Mouse (Mus musculus) heart, adult 8-10 months (tissue): Measurements from ENCODE around the gene Mmrn1. TPM values are rescaled to one million over a fixed set of nuclear protein-coding genes. Genes with fewer than 3 reads are reported as not detected.
"Not testable (repeated sequence)": the region's sequence is repeated elsewhere in the genome, so short reads cannot be mapped to it uniquely, and the experiment has no call there.

Source experiments
- DNase-seq: peaks from one replicate; pipeline ENCODE4 v3.0.0; 2022; ENCODE audit warnings: low spot score
- total RNA-seq, 4 experiments: library from RNA; stranded (reverse); gene quantifications; 2 replicates each; pipeline ENCODE4 v1.2.4; 2022

Gene Mmrn1
- 1 to 10 TPM; 5.9 to 6.8 (median 6.2) TPM for total RNA-seq

DNA sequence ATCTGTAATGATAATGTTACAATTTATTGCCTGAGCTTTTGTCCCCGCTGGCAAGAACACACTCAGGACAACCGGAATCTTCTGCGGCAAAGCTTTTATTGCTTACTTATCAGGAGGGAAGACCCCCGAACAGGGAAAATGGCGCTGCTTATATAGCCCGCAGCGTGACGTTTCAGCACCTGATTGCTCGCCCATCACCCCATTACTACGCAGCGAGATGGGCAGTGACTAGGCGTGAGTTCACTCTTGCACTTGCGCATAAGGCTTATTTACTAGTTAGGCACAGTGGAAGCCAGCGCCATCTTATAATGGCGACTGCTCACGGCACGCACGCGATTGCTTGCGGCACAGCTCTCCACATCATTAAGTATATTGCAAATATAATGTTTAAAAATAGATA lies at the start of gene Mmrn1:
Gene Mmrn1, plus strand, starts transcription at position 301 of the 400 bp plus-strand sequence.
- DNase-seq, result not testable (repeated sequence)

DNA sequence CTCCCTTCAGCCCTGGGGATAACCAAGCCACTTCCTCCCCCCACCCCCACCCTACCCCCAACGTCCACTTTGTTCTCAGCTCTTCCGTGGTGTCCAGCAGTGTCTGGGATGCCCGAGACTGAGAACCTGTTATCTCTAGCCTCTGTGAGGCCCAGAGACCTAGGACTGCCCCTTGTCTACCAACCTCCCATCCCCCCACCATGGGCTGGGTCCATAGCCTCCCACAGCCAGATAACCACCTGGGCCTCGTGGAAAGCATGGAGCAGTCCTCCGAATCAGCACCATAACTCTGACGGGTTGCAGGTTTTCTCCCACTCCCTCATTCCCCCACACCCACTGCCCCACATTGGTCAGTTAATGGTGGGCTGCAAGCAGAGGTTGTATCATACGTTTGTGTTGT lies 44.4 kb upstream of the Mmrn1 start:
- no peak for DNase-seq

DNA sequence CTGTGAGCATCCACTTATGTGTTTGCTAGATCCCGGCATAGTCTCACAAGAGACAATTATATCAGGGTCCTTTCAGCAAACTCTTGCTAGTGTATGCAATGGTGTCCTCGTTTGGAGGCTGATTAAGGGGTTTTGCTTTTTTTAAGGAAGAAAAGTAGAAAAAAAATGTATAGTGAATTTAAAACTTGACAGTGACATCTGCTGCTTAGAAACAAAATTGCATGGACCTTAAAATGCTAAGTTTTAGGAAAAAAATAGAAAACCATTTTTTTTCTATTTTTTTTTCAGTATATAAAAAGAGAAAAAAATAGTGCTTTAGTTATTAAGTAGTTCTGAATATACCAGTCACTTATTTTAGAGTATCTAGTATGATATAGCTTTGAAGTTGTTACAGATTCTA lies 43.2 kb upstream of the Mmrn1 start:
- DNase-seq, result no peak

DNA sequence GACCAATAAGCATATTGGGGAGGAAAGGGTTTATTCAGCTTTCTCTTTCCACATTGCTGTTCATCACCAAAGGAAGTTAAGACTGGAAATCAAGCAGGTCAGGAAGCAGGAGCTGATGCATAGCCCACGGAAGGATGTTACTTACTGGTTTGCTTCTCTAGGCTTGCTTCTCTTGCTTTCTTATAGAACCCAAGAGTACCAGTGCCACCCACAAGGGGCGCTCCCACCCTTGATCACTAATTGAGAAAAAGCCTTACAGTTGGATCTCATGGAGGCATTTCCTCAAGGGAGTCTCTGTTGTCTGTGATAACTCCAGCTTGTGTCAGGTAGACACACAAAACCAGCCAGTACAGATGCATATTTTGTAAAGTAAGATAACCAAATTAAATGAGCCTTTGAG lies 17.5 kb upstream of the Mmrn1 start:
- DNase-seq, result no peak

GRCm38 (mm10) chr6:60931364-60931763 lies 6.6 kb downstream of the Mmrn1 start:
- DNase-seq, result no peak

DNA sequence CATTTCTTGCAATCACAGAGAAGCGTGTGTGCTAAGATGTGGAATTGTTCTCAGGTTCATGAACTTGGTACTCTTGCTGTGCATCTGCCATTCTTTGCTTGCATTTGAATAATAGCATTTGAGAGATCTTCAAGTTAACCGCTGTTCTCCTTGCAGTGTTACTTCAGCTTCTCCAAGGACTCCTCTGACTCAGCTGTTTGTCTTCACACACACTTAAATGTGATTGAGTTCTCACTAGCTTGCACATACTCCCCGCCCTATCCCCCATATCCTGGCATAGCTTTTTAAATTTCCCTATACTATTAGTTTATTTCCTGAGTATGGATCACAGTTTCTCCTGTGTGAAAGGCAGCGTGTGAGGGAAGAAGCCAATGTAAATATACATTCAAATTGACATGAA lies 10.1 kb downstream of the Mmrn1 start:
- no peak for DNase-seq

DNA sequence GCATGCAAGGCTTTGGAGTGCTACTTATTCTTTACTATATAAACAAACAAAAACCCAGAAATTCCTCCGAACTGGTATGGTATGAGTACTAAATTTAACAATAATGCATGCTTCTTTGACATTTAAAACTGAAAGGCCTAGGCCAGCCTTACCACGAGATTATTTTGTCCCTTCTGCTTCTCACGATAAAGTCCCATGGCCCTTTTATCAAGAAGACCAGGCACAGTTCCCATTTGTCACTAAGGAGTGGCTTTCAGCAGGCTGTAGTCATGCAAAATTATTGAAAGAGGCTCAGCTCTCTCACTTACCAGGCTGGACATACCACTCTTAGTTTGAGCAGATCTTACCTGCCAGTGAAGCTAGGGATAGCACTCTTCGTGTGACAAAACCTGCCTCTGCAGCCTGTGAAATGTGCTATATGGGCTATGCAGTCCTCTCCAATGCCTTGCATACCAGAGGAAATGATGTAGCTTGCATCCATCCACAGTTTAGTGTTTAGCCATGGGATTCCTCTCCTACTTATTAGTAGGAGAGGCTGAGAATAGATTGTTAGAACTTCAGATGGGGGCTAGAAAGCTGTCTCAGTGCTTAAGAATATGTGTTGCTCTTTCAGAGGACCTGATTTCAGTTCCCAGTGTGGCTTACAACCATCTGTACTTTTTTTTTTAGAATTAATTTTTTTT lies 10.8 kb downstream of the Mmrn1 start:
- DNase-seq, result no peak

GRCm38 (mm10) chr6:60944178-60944577 lies 19.4 kb downstream of the Mmrn1 start:
- no peak for DNase-seq

- DNase-seq, result no peak
These were observed 19.8 kb downstream of the Mmrn1 start for GRCm38 (mm10) chr6:60944621-60945020.

DNA sequence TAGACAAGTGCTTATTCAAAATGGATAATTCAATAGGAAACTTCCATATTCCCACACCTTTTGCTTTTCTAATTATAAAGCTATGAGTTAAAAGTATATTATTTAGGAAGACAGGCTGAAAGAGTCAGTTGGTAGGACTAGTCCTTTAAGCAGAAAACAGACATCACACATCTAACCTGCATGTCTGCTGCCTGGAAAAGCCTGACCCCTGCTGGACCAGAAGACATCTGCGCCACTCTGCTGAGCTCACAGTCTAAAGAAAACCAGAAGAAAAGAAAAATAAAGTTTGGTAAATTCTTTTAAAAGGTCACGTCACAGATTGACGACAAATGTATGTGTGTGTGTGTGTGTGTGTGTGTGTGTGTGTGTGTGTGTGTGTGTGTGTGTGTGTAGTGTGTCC lies 25.6 kb downstream of the Mmrn1 start:
- no peak for DNase-seq

DNA sequence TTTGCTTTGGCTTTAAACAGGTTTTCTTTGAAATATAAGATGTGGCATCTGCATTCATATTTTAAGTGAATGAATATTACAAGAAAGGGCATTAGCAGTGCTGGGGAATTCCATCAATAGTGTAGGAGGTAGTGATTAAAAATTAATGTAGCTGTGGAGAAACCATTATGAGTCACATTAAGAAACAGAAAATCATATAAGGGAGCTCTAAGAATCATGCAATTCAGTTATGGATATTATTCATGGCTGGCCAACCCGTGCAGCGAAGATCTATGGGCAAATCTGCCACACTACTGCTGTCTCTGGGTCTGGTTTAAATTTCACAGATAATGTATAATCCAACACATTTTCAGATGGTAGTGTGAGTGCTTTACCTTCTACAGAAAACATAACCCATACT lies 36.5 kb downstream of the Mmrn1 start:
- no peak for DNase-seq

- no peak for DNase-seq
These were observed 37.1 kb downstream of the Mmrn1 start for GRCm38 (mm10) chr6:60961838-60962237.

GRCm38 (mm10) chr6:60962668-60963067 lies 37.9 kb downstream of the Mmrn1 start:
- no peak for DNase-seq

GRCm38 (mm10) chr6:60963726-60964125 lies 39.0 kb downstream of the Mmrn1 start:
- DNase-seq, result no peak

DNA sequence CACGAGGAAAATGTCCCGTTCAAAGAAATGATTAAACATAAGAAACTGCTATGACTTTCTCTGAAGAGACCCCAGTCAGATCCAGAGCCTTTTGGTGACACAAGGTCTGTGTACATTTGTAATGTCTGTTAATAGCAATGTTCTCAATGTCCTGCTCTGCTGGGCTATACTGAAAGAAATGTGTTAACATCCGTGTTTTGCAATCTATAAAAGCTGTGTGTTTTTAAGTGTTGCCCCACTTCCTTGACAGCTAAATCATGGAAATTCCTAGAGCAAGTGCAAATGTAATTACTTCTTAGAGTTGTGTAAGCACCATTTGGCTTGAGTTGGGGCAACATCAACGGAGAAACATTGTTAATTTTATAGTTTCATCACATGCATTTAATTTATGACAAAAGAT lies 42.2 kb downstream of the Mmrn1 start:
- DNase-seq, result no peak

- no peak for DNase-seq
These were observed 44.6 kb downstream of the Mmrn1 start for GRCm38 (mm10) chr6:60969407-60969806.

- no peak for DNase-seq
These were observed 46.0 kb downstream of the Mmrn1 start for GRCm38 (mm10) chr6:60970811-60971210.

- no peak for DNase-seq
These were observed 53.8 kb downstream of the Mmrn1 start for GRCm38 (mm10) chr6:60978610-60979009.

DNA sequence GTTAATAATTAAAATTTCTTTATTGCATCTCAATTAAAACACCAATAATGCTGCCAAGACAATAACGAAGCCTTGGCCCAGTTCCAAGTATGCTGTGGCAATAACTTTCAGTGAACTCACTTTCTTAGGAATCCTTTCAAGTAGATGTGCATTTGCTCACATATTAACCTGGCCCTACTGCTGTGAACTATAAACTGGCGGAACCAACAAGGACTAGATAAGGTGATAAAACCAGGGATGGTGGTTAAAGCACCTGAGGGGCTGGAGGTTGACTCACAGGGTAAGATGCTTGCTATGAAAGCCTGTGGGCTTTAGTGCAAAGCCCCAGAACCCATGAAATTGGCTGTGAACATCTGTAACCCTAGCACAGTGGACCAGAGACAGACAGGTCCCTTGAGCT lies 54.3 kb downstream of the Mmrn1 start:
- no peak for DNase-seq

GRCm38 (mm10) chr6:60984360-60984759 lies 59.6 kb downstream of the Mmrn1 start:
- DNase-seq, result no peak

GRCm38 (mm10) chr6:60985919-60986318 lies 61.1 kb downstream of the Mmrn1 start:
- DNase-seq, result no peak

DNA sequence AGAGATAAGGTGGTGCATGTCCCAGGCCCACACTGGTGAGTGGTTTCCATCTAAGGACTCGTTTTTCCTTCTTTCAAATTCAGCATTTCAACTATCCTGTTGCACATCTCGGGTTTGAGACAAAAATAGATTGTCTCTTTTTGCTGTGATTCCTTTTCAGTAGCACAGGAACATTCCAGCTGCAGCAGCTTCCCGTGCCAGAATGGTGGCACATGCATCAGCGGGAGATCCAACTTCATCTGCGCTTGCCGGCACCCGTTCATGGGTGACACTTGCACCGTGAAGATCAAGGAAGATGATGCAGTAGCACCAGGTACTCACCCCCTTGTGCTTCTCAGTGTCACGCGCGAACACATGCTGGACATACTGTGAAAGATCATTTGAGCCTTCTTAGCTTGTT lies 62.1 kb downstream of the Mmrn1 start:
- DNase-seq, result no peak

- no peak for DNase-seq
These were observed 63.0 kb downstream of the Mmrn1 start for GRCm38 (mm10) chr6:60987804-60988203.

GRCm38 (mm10) chr6:60992366-60992765 lies 67.6 kb downstream of the Mmrn1 start:
- DNase-seq, result no peak
